Mouse (Mus musculus): ENCODE data around the gene Arl4a. TPM values are rescaled to one million over a fixed set of nuclear protein-coding genes. Genes with fewer than 3 reads are reported as not detected.

Gene Arl4a
- polyA plus RNA-seq, 1 experiment, result 62.1 TPM

DNA sequence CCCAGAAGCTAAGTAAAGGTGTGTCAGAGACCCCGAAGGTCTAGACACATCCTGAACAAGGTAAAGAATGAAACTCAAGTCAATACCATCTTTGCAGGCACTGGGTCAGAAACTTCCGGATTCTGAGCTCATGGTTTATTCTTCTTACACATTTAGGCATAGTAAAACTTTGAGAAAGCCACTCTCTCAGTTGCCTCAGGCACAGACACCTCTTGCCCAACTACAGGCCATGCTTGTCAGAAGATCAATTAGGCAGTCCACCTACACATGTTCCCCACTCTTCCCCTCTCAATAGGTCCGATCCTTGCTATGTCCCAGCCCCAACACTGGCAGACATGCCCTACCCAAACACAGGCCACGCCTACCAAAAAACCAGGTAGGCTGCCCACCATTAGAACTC, 48.7 kb downstream of the Arl4a start:
- no peak for TF ChIP-seq GATA1 (IDR thresholded peaks at IDR 0.05; ENCODE audit: low read length)

DNA sequence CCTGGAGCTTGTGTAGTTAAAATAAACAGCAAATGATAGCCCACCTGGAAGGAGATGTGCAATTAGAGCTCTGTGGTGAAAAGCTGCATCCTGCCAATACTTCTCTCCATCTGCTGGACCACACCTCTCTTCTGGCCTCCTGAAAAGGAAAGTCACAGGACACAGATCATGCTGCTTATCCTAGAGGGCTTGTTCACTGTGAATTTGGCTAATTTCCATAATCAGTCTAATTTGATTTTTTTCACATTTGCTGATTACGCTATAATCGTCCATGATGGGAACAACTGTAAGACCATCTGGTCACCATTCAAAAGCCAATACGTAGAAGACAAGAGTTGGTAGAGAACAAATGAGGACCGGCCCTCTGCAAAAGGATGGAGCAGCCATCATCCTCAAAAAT, 50.6 kb downstream of the Arl4a start:
- TF ChIP-seq GATA1 (IDR thresholded peaks at IDR 0.05; ENCODE audit: low read length), result no peak

DNA sequence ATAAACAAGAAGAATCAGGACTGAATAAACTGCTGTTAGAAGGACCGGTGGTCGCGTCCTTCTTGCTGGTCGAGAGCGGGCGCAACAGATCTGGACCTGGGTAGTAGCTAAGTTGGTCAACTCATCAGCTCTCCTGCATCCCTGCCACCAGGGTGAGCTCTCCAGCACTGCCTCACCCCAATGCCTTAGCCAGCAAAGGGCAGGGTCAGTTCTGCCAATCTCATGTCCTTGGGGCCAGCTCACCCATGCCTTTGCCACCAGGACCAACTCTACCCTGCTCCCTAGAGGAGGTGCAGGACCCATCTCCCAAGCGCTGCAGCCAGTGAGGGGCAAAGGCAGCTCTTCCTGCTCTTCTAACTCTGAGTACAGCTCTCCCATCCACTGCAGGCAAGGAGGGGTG, 52.2 kb downstream of the Arl4a start:
- TF ChIP-seq GATA1 (IDR thresholded peaks at IDR 0.05; ENCODE audit: low read length), result no peak

DNA sequence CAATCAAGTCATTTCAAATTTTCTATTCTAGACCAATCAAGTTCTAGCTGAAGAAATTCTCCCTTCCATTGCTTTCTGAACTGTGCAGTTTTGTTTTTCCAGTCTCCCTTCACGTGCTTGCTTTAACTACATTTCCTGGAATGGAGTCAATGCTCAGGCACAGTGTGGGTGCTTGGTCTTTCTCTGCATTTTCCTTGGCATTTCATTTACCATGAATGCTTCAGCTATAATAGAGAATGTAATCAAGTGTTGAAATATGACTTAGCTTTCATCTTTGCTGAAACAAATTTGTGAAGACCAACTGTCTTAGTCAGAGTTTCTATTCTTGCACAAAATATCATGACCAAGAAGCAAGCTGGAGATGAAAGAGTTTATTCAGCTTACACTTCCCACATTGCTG, 58.0 kb downstream of the Arl4a start:
- TF ChIP-seq GATA1 (IDR thresholded peaks at IDR 0.05; ENCODE audit: low read length), result no peak

DNA sequence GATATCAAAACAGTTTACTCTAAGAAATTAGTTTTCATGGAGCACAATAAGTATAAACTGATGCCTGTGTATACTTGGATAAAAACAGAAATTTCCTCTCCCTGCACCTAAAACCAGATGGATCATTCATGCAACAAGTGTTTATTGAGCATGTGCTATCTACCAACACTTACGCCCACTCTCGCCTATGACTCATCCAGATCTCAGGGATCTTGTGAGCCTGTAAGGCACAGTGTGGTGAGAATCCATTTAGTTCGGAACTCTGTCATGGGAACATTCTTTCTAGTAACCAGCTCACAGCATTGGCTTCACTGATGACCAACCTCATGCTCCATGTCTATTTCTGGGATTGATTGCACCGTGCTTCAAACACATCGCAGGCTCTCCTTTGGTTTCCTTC, 58.8 kb downstream of the Arl4a start:
- no peak for TF ChIP-seq GATA1 (IDR thresholded peaks at IDR 0.05; ENCODE audit: low read length)

DNA sequence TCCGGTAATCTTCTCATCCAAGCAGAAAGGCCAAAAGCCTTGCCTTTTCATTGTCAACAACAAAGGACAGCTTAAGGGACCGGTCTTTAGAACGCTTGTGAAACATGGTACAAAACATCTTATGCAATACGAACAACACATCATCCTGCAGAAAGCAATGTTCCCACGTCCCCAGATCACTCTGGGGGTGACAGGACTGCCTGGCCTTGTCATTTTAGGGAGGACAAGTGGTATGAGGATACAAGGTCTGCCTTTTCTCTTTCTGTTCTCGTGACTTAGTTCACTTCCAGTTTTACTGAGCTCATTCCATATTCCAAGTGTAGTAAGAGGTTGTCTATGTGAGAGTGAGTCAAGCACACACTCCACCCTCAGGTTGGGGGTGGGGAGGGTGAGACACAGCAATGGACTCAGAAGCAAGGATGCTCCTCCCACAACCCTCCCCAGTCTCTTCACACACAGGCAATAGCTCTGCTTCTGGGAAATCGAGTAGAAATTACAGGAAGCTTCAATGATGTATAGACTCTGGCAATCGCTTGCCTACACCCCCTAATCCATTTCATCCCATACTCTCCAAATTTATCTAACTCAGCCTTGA, 59.7 kb downstream of the Arl4a start:
- TF ChIP-seq GATA1 (IDR thresholded peaks at IDR 0.05; ENCODE audit: low read length), result no peak

DNA sequence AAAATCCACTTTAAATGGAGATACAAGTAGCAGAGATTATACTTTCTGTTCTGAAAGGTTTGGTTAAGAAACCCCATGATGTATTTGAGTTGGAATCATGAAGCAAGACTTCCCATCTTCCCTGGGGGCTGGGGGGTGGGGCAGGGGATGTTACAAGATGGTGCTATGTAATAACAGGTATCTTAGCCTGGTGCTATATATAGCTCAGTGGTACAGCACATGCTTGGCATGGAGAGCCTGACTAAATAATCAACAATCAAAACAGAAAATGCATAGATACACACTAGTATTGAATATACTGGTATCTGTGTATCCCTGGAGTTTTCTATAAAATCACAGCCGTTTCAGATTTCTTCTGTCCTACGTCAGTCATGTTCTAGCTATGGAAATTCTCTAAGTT, 61.4 kb downstream of the Arl4a start:
- TF ChIP-seq GATA1 (IDR thresholded peaks at IDR 0.05; ENCODE audit: low read length), result no peak

DNA sequence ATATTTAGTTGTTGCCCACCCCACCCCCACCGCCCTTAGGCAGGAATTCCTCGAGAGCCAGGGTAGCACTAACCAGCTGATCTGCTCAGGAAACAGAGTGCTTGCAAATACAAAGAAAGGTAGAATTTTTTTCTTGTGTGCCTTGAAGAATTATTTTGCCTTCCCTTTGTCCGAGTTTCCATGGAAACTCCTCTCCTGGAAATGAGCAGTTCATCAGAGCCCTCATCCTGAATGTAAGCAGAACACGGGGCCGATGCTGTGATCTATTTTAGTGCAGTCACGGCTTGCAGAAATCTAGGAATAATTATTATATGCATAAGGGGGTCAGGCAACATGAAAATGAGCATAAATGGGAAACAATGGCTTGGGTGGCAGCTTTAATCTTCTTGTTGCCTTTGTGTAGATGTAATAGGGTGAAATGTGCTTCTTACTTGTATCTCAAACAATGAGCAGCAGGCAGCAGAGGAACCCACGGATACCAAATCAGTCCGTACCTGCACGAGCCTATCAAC, 61.9 kb downstream of the Arl4a start:
- TF ChIP-seq GATA1 (IDR thresholded peaks at IDR 0.05; ENCODE audit: low read length), result no peak

DNA sequence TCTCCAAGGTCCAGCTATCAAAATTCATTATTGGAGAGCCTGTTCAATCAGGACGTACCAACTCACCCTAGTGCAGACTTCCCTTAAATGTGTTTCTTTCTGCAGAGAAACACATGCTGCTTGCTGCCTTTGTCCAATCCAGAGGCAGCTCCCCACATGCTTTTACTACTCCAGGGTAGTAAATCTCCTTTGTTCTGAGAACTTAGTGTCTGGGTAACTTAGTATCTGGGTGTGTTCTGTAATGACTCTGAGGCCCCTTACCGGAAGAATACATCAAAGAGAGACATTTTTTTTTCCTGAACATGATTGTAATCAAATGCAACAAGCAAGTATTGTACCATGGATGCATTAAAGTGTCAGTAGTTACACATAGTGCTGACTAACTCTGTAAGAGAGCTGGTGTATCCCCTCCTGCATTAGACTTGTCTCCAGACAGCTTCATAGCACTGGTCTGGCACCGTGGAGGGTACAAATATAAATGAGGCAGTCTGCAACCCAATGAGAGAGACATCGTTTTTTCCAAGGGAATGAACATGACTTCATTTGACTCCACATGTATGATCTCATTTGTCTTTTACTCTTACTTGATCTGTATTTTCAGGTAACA, 62.7 kb downstream of the Arl4a start:
- no peak for TF ChIP-seq GATA1 (IDR thresholded peaks at IDR 0.05; ENCODE audit: low read length)

DNA sequence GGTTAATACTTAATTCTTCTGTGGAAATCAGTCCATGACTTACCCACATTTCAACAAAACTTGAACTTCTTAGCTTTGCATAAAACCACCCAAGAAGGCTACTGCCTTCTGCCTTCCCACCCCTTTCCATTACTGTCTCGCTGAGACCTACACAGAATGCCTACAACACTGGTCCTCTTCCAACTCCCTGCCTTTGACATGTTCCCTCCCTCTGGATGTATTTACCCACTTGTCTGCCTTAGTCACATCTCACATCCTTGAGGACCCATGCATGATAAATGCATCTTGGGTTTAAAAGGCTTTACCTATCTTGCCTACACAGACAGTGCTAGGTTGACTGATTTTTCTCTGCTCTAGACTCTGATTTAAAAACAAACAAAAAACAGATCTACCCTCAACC, 63.6 kb downstream of the Arl4a start:
- TF ChIP-seq GATA1 (IDR thresholded peaks at IDR 0.05; ENCODE audit: low read length), result no peak

DNA sequence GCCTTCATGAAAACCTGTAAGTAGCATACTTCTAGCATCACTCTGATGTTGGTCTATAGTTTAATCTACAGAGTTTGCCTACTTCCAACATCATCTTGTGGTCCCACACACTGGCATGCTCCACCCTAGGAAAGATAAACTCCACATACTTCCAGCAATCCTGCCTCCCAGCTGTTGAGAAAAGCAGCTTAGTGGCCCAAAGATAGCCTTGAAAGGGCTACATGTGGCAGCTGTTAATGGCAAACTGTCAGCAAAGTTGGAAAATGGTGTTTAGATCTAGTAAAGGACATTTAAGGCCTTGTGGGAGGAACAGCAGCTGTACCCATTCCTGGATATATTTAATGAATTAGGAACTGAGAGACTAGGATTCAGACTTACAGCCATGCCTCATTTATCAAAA, 68.3 kb downstream of the Arl4a start:
- no peak for TF ChIP-seq GATA1 (IDR thresholded peaks at IDR 0.05; ENCODE audit: low read length)

DNA sequence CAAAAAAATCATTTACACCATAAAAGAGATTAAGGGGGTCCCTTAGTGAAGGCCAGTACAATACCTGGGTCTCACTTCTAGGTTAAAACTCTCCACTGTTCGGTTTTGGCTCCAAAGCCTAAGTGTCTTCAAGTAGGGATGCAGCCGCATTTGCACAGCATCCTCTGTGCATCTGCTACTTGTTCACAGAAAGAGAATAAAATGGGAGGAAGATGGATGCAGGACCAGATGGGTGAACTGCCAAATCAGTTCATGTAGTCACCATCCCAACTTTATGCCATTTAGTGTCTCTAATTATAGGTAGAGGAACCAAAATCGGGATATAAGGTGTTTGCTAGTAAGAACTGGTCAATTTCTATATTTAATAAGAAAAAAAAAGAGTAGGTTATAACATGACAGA, 69.7 kb downstream of the Arl4a start:
- TF ChIP-seq GATA1 (IDR thresholded peaks at IDR 0.05; ENCODE audit: low read length), result no peak

DNA sequence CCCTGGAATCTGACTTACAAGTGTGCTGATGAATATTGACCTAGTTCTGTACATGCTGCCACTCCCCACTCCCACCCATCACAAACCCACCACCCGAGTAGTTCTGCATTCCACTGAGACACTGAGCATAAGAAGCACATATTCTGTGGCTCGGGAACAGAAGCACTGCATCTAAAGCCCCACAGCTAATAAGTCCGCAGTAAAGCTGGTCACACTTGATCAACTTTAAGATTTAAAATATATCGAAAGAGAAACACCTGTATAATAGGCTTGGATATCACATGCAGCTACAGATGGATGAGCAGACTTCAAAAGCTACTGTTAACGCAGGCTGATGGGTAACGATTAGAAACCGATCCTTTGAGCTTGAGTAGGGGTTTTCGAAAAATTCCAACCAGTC, 78.7 kb downstream of the Arl4a start:
- TF ChIP-seq GATA1 (IDR thresholded peaks at IDR 0.05; ENCODE audit: low read length), result no peak

DNA sequence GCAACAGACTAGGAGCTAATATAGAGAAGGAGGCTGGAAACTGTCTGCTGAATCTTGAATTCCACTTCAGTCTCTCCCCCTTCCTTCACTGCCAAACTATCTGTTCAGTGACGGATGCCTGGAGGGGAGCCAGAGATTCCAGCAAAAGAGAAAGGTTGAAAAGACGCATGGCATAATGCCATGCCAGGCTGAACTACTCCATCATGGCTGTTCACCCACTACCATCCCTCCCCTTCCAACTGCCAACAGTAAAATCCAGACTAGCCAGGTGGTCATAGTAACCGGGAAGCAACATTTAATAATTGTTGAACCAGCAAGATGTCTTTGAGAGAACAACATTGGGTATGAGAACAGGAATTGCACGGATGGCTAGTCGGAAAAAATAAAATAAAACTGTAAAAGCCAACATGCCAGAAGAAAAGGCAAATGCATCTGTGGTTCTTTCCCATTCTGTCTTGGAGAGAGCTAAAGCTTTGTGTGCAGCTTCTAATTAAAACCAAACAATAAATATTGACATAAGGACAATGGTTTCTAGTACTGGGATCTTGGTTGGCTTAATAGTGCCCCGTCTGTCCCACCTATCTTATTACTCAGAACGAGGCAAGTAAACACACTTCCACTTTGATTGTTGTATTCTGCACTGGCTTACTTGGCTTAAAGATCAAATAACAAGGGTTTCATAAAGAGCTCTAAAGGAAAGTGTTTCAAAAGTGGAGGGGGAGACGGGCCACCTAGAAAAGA, 79.7 kb downstream of the Arl4a start:
- no peak for TF ChIP-seq GATA1 (IDR thresholded peaks at IDR 0.05; ENCODE audit: low read length)

DNA sequence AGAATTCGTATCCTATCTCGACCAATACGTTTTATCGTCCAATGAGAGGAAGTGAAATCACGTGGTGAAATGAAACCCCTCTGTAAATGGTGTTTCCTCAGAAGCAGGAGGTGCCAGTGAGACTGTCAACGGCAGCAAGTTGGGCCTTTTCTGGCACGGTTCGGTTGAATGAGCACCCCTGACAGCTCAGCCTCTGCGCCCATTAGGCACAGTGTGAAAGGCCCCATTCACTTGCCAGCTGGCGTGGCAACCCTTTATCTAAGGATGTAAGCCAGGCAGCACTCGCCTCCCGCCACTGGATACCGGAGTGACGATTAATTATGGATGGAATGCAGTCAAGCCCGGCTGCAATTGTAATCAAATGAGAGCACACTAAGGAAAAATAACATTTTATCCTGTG, 81.4 kb downstream of the Arl4a start:
- TF ChIP-seq GATA1 (IDR thresholded peaks at IDR 0.05; ENCODE audit: low read length), result no peak

Other genes with a start within 250 kb of the Arl4a start
- not detected in 2 replicates for gene Scin, start 96.2 kb upstream of the Arl4a start, polyA plus RNA-seq (2012)
- not detected in 2 replicates for gene Lsmem1, start 161.5 kb upstream of the Arl4a start, polyA plus RNA-seq (2012)
- 61.4 and 81.3 TPM in 2 replicates for gene Ifrd1, start 210.5 kb upstream of the Arl4a start, polyA plus RNA-seq (2012)